Mouse (Mus musculus): ENCODE measurements around the gene Gm11232.

DNA sequence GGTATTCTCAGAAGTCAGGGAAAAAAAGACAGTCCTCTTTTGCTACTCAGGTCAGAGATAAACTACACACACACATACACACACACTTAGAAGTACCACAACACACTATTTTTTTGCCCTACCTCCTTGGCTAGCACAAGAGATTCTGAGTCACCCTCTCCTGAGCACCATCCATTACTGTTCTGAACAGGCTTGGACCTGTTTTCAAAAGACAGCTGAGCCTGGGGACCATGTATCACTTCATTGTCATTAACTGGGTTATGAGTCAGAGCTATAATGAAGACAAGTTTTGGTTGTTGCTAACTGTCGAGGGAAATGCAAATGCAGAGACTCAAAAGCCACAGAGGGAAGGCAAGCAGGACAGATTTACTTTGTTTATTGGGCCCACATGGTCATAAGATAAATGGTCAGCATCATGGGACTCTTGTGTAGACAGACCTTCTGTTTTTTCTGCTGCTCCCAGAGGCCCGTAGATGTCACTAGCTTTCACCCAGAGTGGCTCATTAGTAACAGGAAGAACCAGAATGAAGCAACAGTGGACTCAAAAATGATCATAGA lies 48.3 kb upstream of the Gm11232 start:
- TF ChIP-seq MAFK (IDR thresholded peaks at IDR 0.05; ENCODE audit: insufficient read depth, low read depth, low read length): no peak
- TF ChIP-seq ZNF384 (IDR thresholded peaks at IDR 0.05; ENCODE audit: low read depth, low read length): no peak
- TF ChIP-seq HCFC1 (IDR thresholded peaks at IDR 0.05; ENCODE audit: borderline replicate concordance, insufficient read depth, low read length): no peak
